Mouse (Mus musculus): Measurements from ENCODE around the gene Slc44a5. TPM values are rescaled to one million over a fixed set of nuclear protein-coding genes. Genes with fewer than 3 reads are reported as not detected.

Slc44a5 gene
- polyA plus RNA-seq, 1 experiment, result 0.05 TPM

DNA sequence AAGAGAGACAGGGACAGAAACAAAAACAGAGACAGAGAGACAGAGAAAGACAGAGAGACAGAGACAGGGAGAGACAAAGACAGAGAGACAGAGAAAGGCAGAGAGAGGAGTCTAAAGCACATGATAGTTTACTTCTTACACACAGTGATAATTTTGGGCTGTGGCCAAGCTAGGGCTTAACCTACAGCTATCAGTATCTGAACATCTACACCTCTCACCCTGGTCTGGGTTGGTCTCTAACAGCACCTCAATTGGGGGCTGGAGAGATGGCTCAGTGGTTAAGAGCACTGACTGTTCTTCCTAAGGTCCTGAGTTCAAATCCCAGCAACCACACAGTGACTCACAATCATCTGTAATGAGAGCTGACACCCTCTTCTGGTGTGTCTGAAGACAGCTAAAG, 325.3 kb downstream of the Slc44a5 start:
- Histone ChIP-seq H3K36me3 (ENCODE audit: control insufficient read depth, insufficient read depth, low read length) (no peaks in the 10 kb centered on the region), H3K27ac (ENCODE audit: control insufficient read depth, insufficient read depth, low read length) (no peak overlapping the region), H3K27me3 (ENCODE audit: control insufficient read depth, insufficient read depth, low read length) (no peaks in the 10 kb centered on the region), H3K4me3 (ENCODE audit: control insufficient read depth, insufficient read depth, low read length) (no peak overlapping the region), H3K4me1 (replicated peaks; ENCODE audit: control insufficient read depth, insufficient read depth, low read length) (no peaks in the 10 kb centered on the region)
- TF ChIP-seq CTCF (IDR thresholded peaks at IDR 0.05; ENCODE audit: borderline replicate concordance, control insufficient read depth, extremely low read depth, insufficient read depth, low read length, poor library complexity), result no peak
- no peak for TF ChIP-seq POLR2A (IDR thresholded peaks at IDR 0.05; ENCODE audit: control insufficient read depth, extremely low read depth, insufficient read depth, low read length, poor library complexity)
- DNase-seq, result no peak

DNA sequence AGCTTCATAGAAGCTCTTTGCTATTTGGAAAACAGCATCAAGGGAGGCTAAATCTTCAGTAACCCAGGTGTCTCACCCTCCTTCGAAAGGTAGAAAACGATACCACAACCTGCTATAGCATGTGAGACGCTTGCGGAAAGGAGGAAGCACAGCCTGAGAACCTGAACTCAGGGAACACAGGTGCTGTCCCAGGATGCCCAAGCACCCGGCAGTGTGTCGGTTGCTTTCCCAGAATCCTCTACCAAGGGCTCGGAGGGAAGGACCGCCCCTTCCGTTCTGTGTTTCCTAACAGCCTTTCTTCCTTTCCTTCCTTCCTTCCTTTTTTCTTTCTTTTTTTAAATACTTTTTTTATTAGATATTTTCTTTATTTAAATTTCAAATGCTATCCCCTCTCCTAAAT, 326.8 kb downstream of the Slc44a5 start:
- 93% methylated on average over 9 of the region's 9 CpGs for WGBS
- H3K27ac ChIP-seq (ENCODE audit: control insufficient read depth, insufficient read depth, low read length), result no peak overlapping the region
- no peak overlapping the region for H3K4me3 ChIP-seq (ENCODE audit: control insufficient read depth, insufficient read depth, low read length)
- no peaks in the 10 kb centered on the region for H3K27me3 ChIP-seq (ENCODE audit: control insufficient read depth, insufficient read depth, low read length)
- H3K36me3 ChIP-seq (ENCODE audit: control insufficient read depth, insufficient read depth, low read length), result no peaks in the 10 kb centered on the region
- no peaks in the 10 kb centered on the region for H3K4me1 ChIP-seq (replicated peaks; ENCODE audit: control insufficient read depth, insufficient read depth, low read length)
- TF ChIP-seq POLR2A (IDR thresholded peaks at IDR 0.05; ENCODE audit: control insufficient read depth, extremely low read depth, insufficient read depth, low read length, poor library complexity), result no peak
- TF ChIP-seq CTCF (IDR thresholded peaks at IDR 0.05; ENCODE audit: borderline replicate concordance, control insufficient read depth, extremely low read depth, insufficient read depth, low read length, poor library complexity), result no peak
- DNase-seq, result no peak

DNA sequence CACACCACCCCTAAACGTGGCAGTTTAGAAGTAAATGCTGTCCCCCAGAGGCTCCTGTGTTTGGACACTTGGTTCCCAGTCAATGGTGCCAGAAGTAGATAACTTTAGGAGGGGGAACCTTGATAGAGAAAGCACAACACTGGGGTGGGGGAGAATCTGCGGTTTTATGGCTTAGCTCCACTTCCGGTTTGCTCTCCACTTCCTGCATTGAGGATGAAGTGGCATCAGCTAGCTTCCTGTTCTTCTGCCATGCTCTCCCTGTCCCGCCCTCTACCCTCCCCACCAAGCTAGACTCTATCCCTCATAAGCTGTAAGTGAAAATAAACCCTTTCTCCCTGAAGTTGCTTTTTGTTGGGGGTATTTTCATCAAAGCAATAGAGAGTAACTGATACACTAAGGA, 327.9 kb downstream of the Slc44a5 start:
- DNase-seq, result no peak
- Histone ChIP-seq H3K4me1 (replicated peaks; ENCODE audit: control insufficient read depth, insufficient read depth, low read length) (no peaks in the 10 kb centered on the region), H3K36me3 (ENCODE audit: control insufficient read depth, insufficient read depth, low read length) (no peaks in the 10 kb centered on the region), H3K4me3 (ENCODE audit: control insufficient read depth, insufficient read depth, low read length) (no peak overlapping the region), H3K27me3 (ENCODE audit: control insufficient read depth, insufficient read depth, low read length) (no peaks in the 10 kb centered on the region), H3K27ac (ENCODE audit: control insufficient read depth, insufficient read depth, low read length) (no peak overlapping the region)
- TF ChIP-seq POLR2A (IDR thresholded peaks at IDR 0.05; ENCODE audit: control insufficient read depth, extremely low read depth, insufficient read depth, low read length, poor library complexity), result no peak
- no peak for TF ChIP-seq CTCF (IDR thresholded peaks at IDR 0.05; ENCODE audit: borderline replicate concordance, control insufficient read depth, extremely low read depth, insufficient read depth, low read length, poor library complexity)
- 31% methylated on average over 4 of the region's 4 CpGs for WGBS

DNA sequence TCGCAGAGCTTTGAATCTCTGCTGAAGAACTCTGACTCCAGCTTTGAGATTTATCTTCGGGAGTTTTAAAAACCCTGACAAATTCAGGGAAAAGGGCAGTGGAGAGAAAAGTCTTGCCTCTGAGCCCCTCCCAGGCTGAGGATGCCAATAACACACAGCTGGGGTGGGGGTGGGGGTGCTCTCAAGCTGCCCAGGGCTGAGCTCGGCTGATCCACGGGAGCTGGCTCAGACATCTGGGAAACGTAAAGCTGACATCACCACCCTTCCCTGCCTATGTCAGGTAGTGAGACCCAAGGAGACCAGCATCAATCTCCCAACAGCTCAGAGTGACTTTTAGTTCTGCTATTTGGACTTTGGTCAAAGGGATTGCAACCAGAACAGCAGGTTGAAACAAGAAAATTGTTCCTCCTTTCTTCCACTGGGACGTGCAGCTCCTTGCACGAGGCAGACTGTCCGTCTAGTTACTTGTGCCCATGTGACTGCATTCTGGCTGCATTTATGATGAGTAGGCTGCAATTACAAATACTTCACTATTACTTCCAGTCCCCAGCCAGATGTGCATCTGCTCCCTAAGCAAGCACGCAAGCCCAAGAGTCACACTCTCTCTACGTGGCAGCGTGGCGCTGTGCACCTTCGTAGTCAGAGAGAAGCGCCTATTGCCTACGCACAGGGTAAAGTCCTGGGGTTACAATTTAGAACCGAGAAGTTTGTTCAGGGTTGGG, 332.1 kb downstream of the Slc44a5 start:
- Histone ChIP-seq H3K36me3 (ENCODE audit: control insufficient read depth, insufficient read depth, low read length) (no peaks in the 10 kb centered on the region), H3K4me1 (replicated peaks; ENCODE audit: control insufficient read depth, insufficient read depth, low read length) (no peaks in the 10 kb centered on the region), H3K27ac (ENCODE audit: control insufficient read depth, insufficient read depth, low read length) (no peak overlapping the region), H3K4me3 (ENCODE audit: control insufficient read depth, insufficient read depth, low read length) (no peak overlapping the region), H3K27me3 (ENCODE audit: control insufficient read depth, insufficient read depth, low read length) (no peaks in the 10 kb centered on the region)
- no peak for TF ChIP-seq POLR2A (IDR thresholded peaks at IDR 0.05; ENCODE audit: control insufficient read depth, extremely low read depth, insufficient read depth, low read length, poor library complexity)
- TF ChIP-seq CTCF (IDR thresholded peaks at IDR 0.05; ENCODE audit: borderline replicate concordance, control insufficient read depth, extremely low read depth, insufficient read depth, low read length, poor library complexity), result no peak
- no peak for DNase-seq
- 76% methylated on average over 16 of the region's 16 CpGs for WGBS

DNA sequence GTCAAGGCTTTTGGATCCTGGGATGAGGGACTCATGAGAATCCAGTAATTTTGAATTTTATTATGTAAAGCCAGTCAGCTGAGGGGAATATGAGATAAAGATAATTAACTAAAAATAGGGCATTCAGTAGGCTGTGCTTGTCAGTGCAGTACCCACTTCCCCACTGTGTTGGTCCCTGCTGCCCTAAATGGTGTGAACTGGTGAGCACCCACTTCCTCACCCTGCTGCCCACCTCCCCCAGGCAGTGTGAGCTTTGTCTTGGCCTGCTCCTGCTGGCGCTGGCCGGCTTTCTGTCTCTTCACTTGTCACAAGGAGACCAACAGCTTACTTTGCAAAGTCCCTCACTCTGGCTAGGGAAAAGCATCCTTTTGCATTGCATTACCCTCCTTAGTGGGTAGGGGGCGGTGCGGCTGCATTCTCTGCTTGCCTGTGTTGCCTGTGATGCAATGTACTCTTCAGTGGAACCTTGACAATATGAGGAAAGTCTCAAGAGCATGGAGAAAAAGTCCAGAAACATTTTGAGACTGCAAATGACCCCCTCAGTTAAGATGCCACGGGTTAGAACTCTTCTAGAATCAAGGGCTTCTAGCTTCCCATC, 344.5 kb downstream of the Slc44a5 start:
- H3K4me3 ChIP-seq (ENCODE audit: control insufficient read depth, insufficient read depth, low read length), result no peak overlapping the region
- TF ChIP-seq POLR2A (IDR thresholded peaks at IDR 0.05; ENCODE audit: control insufficient read depth, extremely low read depth, insufficient read depth, low read length, poor library complexity), result no peak
- no peak for TF ChIP-seq CTCF (IDR thresholded peaks at IDR 0.05; ENCODE audit: borderline replicate concordance, control insufficient read depth, extremely low read depth, insufficient read depth, low read length, poor library complexity)
- no peaks in the 10 kb centered on the region for H3K27me3 ChIP-seq (ENCODE audit: control insufficient read depth, insufficient read depth, low read length)
- peak; percentile 6 for DNase-seq
- no peaks in the 10 kb centered on the region for H3K4me1 ChIP-seq (replicated peaks; ENCODE audit: control insufficient read depth, insufficient read depth, low read length)
- 21% methylated on average over 5 of the region's 5 CpGs for WGBS
- H3K27ac ChIP-seq (ENCODE audit: control insufficient read depth, insufficient read depth, low read length), result no peak overlapping the region
- no peaks in the 10 kb centered on the region for H3K36me3 ChIP-seq (ENCODE audit: control insufficient read depth, insufficient read depth, low read length)

Other genes with a start within 250 kb of the Slc44a5 start
- 1.3 and 1.6 TPM in 2 replicates for gene St6galnac3, start 248.3 kb upstream of the Slc44a5 start, polyA plus RNA-seq (2012; rRNA removed)
- not detected in 2 replicates for gene Asb17, start 129.2 kb upstream of the Slc44a5 start, polyA plus RNA-seq (2012; rRNA removed)
- gene Msh4, start 67.3 kb upstream of the Slc44a5 start, polyA plus RNA-seq (2012; rRNA removed), result 0.18 and 0.23 TPM in 2 replicates
- 67.2 and 81.7 TPM in 2 replicates for gene Rabggtb, start 60.4 kb upstream of the Slc44a5 start, polyA plus RNA-seq (2012; rRNA removed)
- gene Acadm, start 28.8 kb upstream of the Slc44a5 start, polyA plus RNA-seq (2012; rRNA removed), result 53.6 and 69.1 TPM in 2 replicates

Measured in thymus, adult 2 months (tissue).